8 mouse cellular contexts compared by ENCODE assay signal in the genomic region with DNA sequence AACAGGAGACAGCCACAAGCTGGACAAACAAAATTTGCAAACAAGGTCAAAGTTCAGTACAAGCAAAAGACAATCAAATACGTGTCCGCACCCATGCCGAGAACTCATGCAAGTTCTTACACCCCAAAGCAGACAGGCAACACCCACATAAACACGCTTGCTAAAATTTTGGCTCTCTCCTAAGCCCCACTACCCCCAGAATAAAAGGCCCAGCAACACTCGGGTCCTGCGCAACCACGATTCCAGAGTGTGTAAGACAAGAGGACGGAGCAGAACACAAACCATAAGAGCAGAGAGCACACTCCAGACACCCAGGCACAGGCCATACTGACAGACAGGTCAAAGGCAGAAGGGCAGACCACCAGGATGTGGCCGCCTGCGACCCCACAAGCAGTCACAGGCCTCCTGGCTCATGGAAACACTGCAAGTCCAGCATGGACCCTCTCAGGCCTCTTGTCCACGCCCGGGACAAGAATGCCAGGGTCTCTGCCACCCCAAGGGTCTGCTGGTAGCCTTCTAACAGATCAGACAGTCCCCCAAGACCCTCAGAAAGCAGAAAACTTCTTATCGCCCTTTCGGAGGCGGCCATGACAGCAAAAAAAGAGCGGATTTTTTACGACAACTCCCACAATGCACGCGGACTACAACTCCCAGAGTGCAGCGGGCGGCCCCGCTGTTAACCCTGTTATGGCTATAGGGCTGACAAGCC. TPM values are rescaled to one million over a fixed set of nuclear protein-coding genes. Genes with fewer than 3 reads are reported as not detected.
DNase-seq lines count a peak whose midpoint lies in the region; TF ChIP-seq lines count a peak whose summit lies in the region.

No protein-coding gene starts in this region.

- TF ChIP-seq CTCF in gastrocnemius, adult 2 months (IDR thresholded peaks at IDR 0.05) = no peak

- H3K4me3 ChIP-seq in gastrocnemius, adult 2 months = peak overlapping the region; percentile 84
- H3K4me3 ChIP-seq in megakaryocyte, embryonic 14.5 days (replicated peaks) = peak overlapping the region; percentile 94

- no peaks in the 10 kb centered on the region for H3K9me3 ChIP-seq in megakaryocyte, embryonic 14.5 days

- DNase-seq in WW6 (ENCODE audit: low read depth, low spot score) = peak; percentile 29
- peak; percentile 70 to 80 for DNase-seq in cerebellum, postnatal 4 days (ENCODE audit: low spot score in 2 of 2)
- DNase-seq in gastrocnemius, adult 2 months = peak; percentile 92
- peak; percentile 73 for DNase-seq in hindlimb bud, embryonic 11.5 days (ENCODE audit: extremely low spot score, low read depth, low spot score)
- peak; percentile 75 to 87 for DNase-seq in left cerebral cortex, adult 8-10 months (ENCODE audit: low spot score in 2 of 2)
- peak; percentile 92 for DNase-seq in right cerebral cortex, postnatal 10 days (ENCODE audit: low spot score in 2 of 2)
- DNase-seq in urinary bladder, postnatal 25 days (ENCODE audit: low spot score) = peak; percentile 79

- no peaks in the 10 kb centered on the region for H3K36me3 ChIP-seq in megakaryocyte, embryonic 14.5 days (replicated peaks; ENCODE audit: low read length)

- peaks cover 24% of the 10 kb centered on the region for H3K4me1 ChIP-seq in megakaryocyte, embryonic 14.5 days

- peak overlapping the region; percentile 89 for H3K27ac ChIP-seq in gastrocnemius, adult 2 months

- peaks cover 7% of the 10 kb centered on the region for H3K27me3 ChIP-seq in megakaryocyte, embryonic 14.5 days (replicated peaks)

- intact Hi-C loops in gastrocnemius, adult 2 months (cut with DNase I) = loop anchor here (2.0 kb wide), 1 partner anchor 20 kb away; no protein-coding TSS in a partner anchor

RNA-seq across cellular contexts. Expression of gene Hsd17b12, which starts 20.7 kb away (rescaled TPM):
- 1 to 10 TPM; 5.1 to 8.2 TPM for total RNA-seq in gastrocnemius, adult 2 months (2021)
- total RNA-seq in left cerebral cortex, adult 8-10 months (2022) = 10 to 100 TPM; 72.1 to 79.2 (median 75.7) TPM
- polyA plus RNA-seq in megakaryocyte, embryonic 14.5 days (2012; ENCODE audit: insufficient read depth, low replicate concordance) = 24.6 and 26.7 TPM in 2 replicates

Comparison
In these comparisons a context has a peak if more than half of its experiments do, and no peak if none do; other contexts are left out.
1. Peak in every context shown above with its lines: DNase-seq, H3K4me3 ChIP-seq and H3K27ac ChIP-seq.
2. DNase-seq: peak in every context shown above with its lines; median percentile 92 in gastrocnemius, adult 2 months; 92 in right cerebral cortex, postnatal 10 days; 81 in left cerebral cortex, adult 8-10 months; 79 in urinary bladder, postnatal 25 days; 75 in cerebellum, postnatal 4 days; 73 in hindlimb bud, embryonic 11.5 days; 29 in WW6.
3. RNA of gene Hsd17b12, which starts 20.7 kb away (total RNA-seq): 72.1 to 79.2 TPM in left cerebral cortex, adult 8-10 months; 5.1 to 8.2 TPM in gastrocnemius, adult 2 months; every median in the first group is over 4 times any median in the second.